Mouse (Mus musculus) heart, adult 11 months (tissue): ENCODE measurements at regions not wholly inside any gene's neighbourhood (a gene's known extent, or its start where the extent isn't known, plus 50 kb on each side); places are given as distances from the start of the nearest gene placed in this dataset.
A peak's percentile ranks its signal among the peaks of the same experiment; 100 is the strongest.

Source experiments
- DNase-seq: peaks from one replicate; pipeline ENCODE4 v3.0.0; 2022

DNA sequence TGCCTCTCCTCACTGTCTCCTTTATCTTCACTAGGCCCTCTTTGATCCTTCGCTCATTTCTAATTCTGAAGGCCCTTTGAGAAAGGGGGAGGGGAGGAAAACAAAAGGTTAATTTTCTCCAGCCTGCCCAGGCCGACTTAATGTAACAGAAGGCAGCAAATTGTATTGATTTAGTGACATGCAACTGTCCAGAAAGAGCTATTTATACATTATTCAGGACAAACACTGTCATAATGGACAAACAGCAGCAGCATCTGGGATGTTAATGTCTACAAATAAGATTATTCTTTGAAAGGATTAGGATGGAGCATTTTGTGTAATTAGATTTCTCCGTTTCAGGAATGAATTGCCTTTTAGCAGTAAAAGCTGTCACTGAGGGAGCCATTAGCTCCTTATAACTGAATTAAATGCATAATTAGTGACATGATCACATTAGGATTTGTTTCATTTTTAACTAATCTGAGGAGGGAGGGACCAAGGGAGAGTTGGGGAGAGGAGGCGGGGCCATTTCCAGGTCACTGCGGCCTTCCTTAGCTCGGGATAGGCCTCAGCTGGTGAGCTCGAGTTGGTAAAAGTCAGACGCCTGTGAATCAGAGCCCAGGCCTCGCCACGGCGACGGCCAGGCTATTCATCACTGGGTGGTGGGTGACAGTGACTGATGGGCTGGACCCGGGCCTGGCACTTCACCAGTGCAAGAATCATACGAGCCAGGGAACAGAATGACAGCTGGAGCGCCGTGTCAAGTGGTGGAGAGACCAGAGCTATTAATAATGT lies 167.7 kb downstream of the Nkx6-1 start:
- DNase-seq: peak; percentile 76

DNA sequence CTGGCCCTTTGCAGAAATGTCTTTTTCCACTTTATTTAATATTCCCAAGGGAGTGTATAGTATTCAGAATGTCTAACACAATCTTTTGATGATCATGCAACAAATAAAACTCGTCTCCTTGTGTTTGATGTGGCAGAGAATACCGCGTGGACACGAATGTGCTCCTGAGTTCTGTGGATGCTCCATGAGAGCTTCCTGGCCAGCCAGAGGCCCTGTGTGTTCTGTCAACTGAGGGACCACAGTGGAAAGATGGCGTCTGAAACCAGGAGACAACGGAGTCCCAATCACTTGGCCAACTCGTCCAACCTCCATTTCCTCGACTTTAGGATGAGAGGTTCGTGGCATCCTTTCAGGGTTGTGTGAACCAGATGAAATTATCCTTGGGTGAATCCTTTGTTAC lies 168.6 kb downstream of the Nkx6-1 start:
- DNase-seq: peak; percentile 65

- no peak for DNase-seq
These were observed 219.0 kb downstream of the Nkx6-1 start for GRCm38 (mm10) chr5:101445792-101446191.

GRCm38 (mm10) chr5:101441782-101442181 lies 223.0 kb downstream of the Nkx6-1 start:
- DNase-seq: no peak

GRCm38 (mm10) chr5:101437666-101438299 lies 227.0 kb downstream of the Nkx6-1 start:
- peak; percentile 61 for DNase-seq

- peak; percentile 68 for DNase-seq
These were observed 238.6 kb downstream of the Nkx6-1 start for GRCm38 (mm10) chr5:101426067-101426771.

DNA sequence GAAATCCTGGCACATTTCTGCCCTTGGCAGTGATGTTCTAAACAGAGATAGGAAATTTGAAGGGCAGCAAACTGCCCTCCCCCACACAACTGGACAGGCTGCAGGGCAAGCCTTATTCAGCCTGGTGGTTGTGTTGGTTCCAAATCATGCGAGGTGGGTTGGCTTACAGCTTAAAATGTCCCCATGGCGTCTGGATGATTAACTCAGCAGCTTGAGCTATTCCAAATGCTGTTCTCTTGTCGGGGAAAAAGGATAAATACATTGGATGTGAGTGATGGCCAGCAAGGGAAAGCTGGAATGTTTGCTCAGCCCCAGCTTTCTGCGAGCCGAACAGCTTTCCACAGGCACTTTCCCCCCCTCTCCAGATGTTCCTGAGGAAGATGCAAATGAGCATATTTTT lies 280.5 kb downstream of the Nkx6-1 start:
- peak; percentile 76 for DNase-seq

- no peak for DNase-seq
These were observed 283.4 kb downstream of the Nkx6-1 start for GRCm38 (mm10) chr5:101381361-101381760.

- DNase-seq: no peak
These were observed 288.1 kb downstream of the Nkx6-1 start for GRCm38 (mm10) chr5:101376657-101377056.

DNA sequence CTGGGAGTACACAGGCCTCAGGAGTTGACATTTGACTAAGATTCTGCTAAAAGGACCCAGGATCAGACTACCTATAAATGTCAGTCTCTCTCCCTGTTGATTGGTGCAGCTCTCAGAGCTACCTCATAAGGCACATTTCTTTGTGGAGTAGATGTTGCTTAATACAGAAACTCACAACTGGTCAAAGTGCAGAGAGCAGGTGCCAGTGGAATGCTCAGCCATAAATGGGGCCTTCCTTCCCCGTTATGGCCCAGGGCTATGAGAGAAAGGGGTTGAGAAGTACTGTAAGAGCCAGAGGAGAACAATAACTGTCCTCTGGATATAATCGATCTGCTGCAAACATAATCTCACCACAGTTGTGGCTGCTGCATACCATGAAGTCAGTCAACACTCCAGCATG lies 290.7 kb downstream of the Nkx6-1 start:
- no peak for DNase-seq

- peak; percentile 57 for DNase-seq
These were observed 292.6 kb downstream of the Nkx6-1 start for GRCm38 (mm10) chr5:101372204-101372603.

DNA sequence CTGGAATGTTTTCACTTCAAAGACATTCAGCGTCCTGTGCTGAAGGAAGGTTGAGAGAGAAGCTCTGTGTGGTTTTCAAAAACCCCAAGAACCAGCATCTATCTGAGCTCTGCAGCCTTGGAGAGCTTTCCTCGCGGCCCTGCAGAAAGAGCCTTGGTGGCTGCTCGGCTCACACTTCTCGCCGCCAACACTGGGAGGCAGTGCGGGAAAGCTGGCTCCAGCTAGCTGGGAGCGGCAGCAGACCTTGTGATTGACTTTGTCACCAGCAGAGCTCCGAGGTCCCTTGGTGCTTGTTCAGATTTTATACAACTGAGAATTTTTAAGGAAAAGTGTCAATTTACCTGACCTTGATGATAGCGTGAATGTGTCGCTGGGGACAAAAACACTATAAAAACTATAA lies 299.4 kb downstream of the Nkx6-1 start:
- DNase-seq: peak; percentile 64

DNA sequence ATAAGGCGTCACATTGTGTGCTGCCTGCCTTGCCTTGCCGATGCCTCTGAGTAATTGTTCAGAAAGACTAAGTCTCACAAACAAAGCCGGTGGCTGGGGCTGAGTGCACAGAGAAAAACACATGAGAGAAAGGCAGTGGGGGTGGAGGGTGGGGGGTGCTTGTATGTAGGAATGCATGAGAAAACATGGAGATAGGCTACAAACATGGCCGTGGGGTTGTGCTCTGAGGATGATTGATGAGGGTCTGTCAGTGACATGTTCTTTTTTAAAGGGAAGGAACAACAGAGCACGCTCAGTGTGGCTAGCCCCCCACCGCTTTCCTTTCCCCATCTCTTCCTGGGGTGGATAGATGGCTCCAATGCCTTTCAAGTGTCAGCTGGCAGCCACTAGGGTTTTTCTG lies 304.8 kb downstream of the Nkx6-1 start:
- DNase-seq: peak; percentile 78

- no peak for DNase-seq
These were observed 319.4 kb downstream of the Nkx6-1 start for GRCm38 (mm10) chr5:101345406-101345805.

DNA sequence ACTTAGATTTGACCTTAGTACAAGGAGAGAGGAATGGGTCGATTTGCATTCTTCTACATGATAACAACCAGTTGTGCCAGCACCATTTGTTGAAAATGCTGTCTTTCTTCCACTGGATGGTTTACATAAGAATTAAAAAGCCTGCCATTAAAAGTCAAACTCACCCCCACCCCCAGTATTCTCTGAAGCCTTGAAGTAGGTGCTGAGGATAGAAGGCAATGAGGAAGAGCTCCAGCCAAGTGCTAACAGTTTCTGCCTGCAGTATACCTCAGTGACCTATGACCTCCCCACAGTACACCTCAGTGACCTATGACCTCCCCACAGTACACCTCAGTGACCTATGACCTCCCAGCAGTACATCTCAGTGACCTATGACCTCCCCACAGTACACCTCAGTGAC lies 328.4 kb downstream of the Nkx6-1 start:
- peak; percentile 7 for DNase-seq

- no peak for DNase-seq
These were observed 333.0 kb downstream of the Nkx6-1 start for GRCm38 (mm10) chr5:101331825-101332224.

GRCm38 (mm10) chr5:101326122-101326521 lies 338.7 kb downstream of the Nkx6-1 start:
- no peak for DNase-seq

- peak; percentile 22 for DNase-seq
These were observed 341.5 kb downstream of the Nkx6-1 start for GRCm38 (mm10) chr5:101323041-101323950.

DNA sequence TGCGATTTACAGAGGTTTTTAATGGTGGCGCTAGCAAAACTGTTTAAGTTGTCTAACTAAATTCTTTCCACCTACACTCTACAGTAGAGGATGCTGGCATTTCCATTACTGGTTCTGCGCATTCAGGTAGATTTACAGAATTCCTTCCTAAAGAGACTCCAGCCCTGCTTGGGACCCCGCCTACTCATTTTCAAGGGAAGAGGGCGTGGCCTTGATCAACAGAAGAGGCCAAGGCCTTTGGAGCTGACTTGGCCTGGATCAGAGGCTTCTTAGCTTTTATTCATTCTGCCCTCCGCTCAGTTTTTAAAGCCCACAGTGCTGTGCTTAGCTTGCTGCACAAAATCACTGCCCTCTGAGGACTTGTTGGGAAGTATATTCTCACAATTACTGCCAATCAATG lies 364.8 kb downstream of the Nkx6-1 start:
- DNase-seq: no peak

- DNase-seq: peak; percentile 40
These were observed 366.4 kb downstream of the Nkx6-1 start for GRCm38 (mm10) chr5:101298411-101298810.

- peak; percentile 14 for DNase-seq
These were observed 367.2 kb downstream of the Nkx6-1 start for GRCm38 (mm10) chr5:101297511-101298102.

- peak; percentile 89 for DNase-seq
These were observed 368.9 kb downstream of the Nkx6-1 start for GRCm38 (mm10) chr5:101295941-101296340.
